Mouse (Mus musculus) heart, adult 2 months (tissue): ENCODE measurements around the gene Stpg3.

Experiments
- CTCF ChIP-seq: fragments of 200-600 bp; IDR thresholded peaks from 2 replicates; pipeline ENCODE4 v1.8.1; 2022; ENCODE audit warnings: antibody characterized with exemption, mild to moderate bottlenecking, moderate library complexity
- EP300 ChIP-seq: fragments of 200-500 bp; IDR thresholded peaks from 2 replicates; pipeline ENCODE4 v1.6.1; 2011; ENCODE audit warnings: low read depth, low read length, control low read depth; ENCODE audit not compliant: insufficient read depth

DNA sequence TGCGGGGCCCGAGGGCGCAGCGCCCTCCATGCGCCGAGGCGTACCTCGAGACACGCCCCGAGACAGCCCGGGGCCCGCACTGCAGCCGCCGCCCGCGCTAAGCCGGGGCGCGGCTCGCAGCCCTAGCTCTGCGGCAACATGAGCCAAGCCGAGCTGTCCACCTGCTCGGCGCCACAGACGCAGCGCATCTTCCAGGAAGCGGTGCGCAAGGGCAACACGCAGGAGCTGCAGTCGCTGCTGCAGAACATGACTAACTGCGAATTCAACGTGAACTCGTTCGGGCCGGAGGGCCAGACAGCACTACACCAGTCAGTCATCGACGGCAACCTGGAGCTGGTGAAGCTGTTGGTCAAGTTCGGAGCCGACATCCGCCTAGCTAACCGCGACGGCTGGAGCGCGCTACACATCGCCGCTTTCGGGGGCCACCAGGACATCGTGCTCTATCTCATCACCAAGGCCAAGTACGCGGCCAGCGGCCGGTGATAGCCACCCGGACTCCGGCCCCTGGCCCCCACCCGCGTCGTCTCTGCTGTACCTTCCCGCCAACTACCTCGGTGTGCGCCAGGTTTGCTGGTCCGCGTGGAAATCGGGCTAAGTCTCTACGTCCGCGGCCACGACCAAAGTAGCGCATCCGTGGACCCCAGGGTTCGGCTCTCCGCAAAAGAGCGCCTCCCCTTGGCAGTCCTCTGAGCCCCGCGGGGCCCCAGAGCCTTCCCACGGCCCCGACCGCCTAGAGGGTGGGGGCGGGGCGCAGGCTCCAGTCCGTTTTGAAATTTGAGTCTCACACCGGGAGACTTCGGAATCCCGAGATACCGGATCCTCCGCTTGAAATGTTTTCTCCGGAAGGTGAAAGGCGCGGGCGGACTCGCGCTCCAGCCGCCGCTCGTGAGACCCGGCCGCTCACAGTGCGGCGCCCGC, 33.2 kb downstream of the Stpg3 start:
- TF ChIP-seq EP300, result no peak
- peak; percentile 42 for TF ChIP-seq CTCF
